Mouse (Mus musculus): ENCODE results near the gene Sin3a.

Gene Sin3a

DNA sequence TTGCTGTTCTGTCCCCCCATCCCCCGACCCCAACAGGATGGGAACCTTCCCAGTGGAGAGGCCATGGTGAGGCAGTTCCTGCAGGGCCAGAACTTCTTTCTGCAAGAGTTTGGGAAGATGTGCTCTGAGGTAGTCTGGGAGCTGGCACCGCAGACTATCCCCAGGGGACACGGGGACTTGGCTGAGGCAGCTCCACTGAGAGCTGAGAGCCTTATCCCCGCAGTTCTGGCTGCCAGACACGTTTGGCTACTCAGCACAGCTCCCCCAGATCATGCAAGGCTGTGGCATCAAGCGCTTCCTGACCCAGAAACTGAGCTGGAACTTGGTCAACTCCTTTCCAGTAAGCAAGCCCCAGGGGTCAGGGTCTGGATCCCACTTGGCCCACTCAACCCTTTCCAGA, 65.4 kb downstream of the Sin3a start:
- in situ Hi-C loops (cut with MboI, MseI) = loop anchor here (5.0 kb wide), 1 partner anchor 210 kb away; the partner anchor contains the start of gene Snx33

DNA sequence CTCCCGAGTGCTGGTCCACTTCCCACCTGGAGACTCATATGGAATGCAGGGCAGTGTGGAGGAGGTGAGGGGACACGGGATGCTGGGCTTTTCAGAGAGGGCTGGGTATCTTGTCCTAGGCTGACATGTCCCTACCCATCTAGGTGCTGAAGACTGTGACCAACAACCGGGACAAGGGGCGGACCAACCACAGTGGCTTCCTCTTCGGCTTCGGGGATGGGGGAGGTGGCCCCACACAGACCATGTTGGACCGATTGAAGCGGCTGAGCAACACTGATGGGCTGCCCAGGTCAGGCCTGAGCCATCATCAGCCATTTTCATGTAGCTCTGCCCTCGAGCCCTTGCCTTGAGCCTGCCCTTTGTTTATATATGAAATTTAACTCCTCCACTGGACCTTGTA, 65.9 kb downstream of the Sin3a start:
- in situ Hi-C loops (cut with MboI, MseI) = loop anchor here (5.0 kb wide), 1 partner anchor 210 kb away; the partner anchor contains the start of gene Snx33

DNA sequence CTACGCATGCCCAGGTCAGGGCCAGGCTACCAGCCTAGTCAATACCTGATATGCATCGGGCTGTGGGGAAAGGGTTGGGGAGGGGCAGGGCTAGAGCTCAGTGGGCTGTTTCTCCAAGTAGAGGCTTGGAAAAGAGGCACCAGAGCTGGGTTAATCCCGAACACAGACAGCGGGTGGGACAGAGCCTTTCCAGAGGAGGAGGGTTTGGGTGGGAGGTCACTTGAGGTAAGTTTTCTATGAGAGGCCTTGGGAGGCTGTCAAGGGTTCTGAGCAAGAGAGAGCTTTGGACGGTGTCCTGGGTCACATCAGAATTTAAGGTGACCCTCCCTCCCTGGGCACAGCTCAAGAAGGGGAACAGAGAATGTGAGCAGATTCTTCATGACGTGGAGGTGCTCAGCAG, 66.7 kb downstream of the Sin3a start:
- in situ Hi-C loops (cut with MboI, MseI) = loop anchor here (5.0 kb wide), 1 partner anchor 211 kb away; the partner anchor contains the start of gene Snx33

DNA sequence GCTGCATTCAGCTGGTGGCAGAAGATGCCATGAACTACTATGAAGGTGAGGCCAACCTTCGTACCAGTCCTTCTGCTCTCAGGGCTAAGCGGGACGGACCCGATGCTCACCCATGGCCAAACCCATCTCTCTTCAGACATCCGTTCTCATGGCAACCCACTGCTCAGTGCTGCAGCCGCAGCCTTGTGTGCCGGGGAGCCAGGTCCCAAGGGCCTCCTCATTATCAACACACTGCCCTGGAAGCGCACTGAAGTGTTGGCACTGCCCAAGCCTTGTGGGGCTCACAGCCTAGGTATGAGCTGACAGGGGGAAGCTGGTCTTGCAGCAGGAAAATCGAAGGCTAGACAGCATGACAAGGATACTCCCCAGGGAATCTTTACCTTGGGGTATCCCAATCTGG, 67.3 kb downstream of the Sin3a start:
- in situ Hi-C loops (cut with MboI, MseI) = loop anchor here (5.0 kb wide), 1 partner anchor 212 kb away; the partner anchor contains the start of gene Snx33

DNA sequence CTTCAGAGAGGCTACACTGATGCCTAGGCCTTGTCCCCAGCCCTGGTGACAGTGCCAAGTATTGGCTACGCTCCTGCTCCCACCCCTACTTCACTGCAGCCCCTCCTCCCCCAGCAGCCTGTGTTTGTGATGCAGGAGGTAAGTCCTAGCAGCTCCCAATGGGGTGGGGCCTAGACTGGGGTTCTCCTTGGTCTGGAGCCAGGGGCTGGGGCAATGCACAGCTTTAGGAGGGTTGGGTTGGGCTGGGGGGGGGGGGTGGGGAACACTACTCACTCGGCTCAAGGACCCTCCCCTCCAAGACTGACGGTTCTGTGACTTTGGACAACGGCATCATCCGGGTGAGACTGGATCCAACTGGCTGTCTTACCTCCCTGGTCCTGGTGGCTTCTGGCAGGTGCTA, 67.7 kb downstream of the Sin3a start:
- in situ Hi-C loops (cut with MboI, MseI) = loop anchor here (5.0 kb wide), 1 partner anchor 212 kb away; the partner anchor contains the start of gene Snx33

DNA sequence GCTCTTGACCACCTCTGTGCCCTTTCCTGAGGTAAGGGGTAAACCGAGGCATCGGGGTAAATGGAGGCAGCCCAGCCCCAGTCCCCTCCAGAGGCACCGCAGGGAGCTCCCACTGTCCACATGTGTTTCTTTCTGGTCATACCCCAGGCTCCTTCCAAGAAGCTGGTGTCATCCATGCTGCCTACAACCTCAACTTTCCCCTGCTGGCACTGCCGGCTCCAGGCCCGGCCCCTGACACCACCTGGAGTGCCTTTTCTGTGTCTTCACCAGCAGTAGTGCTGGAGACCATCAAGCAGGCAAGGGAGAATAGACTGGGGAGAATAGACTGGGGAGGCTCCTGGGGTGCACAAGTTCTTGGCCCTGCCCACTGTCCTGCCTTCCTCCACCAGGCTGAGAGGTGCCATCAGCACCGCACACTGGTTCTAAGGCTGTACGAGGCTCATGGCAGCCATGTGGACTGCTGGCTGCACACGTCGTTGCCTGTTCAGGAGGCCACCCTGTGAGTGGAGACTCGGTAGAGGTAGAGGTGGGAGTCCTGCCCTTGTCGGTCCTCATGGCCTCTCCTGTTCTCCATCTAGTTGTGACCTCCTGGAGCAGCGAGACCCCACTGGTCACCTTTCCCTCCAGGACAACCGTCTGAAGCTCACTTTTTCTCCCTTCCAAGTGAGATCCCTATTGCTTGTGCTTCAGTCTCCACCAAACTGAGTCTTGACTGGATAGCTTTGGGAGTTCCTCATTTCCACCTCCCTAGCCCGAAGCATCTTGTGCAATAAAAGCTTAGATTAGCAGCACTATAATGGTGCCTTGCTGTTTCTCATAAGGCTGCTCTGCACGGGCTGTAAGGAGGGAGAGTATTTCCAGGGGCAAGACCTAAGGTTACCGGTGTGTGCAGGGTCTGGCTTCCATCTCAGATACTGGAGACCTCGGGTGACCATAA, 69.8 kb downstream of the Sin3a start:
- in situ Hi-C loops (cut with MboI, MseI) = no loop called here

DNA sequence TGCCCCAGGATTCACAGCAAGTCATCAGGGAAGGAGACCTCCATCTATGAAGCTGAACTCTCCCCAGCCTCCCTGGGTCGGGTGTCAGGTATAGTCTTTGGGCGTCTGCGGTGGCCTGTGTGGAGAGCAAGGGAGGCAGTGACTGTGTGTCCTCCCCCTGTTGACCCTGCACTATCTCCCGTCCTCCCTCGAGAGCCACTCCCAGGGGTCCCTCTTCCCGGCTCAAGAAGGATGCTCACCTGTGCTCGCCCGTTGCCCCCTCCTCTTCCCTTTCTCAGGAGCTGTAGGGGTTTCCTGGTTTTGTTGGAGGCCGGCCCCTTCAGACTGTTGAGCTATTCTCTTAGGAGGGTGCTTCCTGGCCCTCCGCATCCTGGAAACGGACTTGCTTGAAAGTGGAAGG, 71.4 kb downstream of the Sin3a start:
- in situ Hi-C loops (cut with MboI, MseI) = no loop called here

DNA sequence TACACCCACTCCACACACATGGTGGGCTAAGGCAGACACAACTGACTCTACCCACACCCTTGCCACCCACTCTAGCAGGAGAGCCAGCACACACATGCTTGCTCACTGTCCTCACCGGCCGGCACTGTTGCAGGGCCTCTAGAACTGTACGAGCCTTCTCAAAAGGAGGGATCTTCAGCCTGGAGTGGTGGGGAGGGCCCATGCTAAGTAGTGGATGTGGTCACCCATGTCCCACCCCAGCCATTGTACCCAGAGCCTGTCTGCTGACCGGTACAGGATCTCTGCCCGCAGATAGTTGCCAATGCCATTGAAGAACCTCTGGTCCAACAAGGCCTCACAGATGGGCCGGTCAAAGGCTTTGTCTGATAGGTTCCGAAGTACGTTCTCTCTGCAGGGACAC, 73.0 kb downstream of the Sin3a start:
- in situ Hi-C loops (cut with MboI, MseI) = no loop called here

DNA sequence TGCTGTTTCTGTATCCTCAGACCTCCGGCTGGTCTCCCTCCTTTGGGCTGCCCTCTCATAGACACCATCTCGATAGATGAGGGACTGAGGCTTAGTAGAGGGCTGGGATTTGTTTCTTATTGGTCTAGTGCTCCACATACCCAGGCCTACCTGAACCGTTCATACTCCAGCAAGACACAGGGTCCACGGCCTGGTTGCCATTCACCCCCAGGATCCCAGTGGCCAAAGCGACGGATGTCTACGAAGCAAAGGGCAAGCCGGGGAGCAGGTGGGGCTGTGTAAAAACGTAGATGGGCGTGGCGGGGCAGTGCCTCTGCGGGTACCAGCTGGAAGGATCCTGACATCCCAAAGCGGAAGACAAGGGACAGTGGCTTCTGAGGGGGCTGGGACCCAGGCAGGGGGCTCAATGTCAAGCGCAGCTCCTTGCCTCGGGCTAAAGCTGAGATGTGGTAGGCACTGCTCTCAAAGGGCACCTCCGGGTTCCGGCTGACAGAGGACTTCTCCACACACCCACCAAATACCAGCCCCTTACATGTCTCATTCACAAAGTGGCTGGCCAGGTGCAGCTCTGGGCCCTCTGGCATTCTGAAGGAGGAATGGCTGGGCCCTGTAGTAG, 74.7 kb downstream of the Sin3a start:
- in situ Hi-C loops (cut with MboI, MseI) = no loop called here

DNA sequence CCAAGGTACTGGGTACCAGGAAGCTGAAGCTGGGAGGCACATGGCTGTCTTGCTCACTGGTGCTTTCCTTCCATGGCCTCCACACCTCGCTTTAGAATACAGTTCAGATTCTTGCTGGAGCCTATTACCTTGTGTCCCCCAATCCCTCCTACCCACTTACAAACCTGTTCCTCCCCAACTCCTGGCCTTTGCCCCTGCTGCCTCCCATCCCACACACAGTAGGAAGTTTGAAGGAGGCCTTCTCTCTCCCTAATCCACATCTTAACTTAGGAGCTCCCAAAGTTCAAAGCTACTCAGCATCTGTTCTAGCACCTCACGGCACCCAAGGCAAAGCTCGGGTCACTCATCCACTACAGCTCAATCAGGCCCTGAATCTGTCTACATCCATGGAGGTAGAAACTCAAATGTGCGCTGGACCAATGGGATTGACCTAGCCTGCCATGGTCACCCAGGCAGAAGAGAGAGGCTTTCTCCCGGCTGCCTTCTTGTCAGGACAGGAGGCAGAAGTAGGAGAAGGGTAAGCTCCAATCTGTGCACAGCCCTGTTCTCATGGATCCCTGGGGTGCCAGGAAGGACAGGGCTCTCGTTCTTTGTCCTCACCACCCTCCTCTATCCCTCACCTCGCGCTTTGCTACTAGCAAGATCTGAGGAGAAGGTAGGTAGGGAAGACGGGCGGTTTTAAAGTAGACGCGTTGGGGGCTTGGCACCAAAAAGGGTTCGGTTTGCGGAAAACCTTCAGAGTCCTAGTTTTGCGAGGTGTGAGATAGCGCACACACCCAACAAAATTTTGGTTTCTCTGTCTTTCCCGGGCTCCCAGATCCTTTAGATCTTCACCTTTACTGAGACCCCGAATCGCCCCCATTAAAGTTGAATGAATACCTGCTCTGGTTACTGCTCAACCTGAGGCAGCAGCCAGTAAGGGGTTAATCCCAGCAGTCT, 75.6 kb downstream of the Sin3a start:
- in situ Hi-C loops (cut with MboI, MseI) = no loop called here

DNA sequence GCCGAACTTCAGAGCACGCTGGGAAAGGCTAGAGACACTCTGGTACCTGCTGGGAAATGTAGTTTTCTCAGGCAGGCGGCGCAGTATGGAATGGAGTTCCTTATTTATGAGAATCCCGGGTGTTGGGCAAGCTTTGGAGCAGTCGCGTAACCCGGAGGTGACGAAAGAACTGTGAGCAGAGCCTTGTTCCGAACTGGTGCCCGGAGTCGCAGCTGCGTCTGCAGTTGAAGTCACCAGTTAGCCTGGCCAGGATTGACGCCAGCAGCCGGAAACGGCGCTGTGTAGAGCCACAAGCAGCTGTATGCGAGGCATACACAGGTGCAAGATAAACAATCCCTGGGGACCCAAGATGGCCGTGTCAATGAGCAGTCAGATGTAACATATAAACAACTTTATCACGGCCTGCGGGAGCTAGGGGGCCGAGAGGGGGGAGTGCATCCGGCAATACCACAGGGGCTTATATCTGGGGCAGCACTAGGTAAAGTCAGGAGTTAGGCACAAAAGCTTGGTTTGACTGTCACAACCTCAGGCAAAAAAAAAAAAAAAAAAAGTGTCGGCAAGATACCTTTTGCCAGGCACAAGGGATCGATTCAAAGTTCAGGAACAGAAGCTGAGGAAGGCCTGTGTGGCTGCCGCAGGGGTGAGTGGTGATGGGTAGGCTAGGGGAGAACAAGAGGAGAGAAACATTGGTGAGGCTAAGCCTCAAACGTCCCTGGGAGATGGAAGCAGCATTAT, 76.5 kb downstream of the Sin3a start, which contains the start of gene Neil1:
Gene Neil1, minus strand, starts transcription at position 162 of the 735 bp plus-strand sequence.
- in situ Hi-C loops (cut with MboI, MseI) = no loop called here

DNA sequence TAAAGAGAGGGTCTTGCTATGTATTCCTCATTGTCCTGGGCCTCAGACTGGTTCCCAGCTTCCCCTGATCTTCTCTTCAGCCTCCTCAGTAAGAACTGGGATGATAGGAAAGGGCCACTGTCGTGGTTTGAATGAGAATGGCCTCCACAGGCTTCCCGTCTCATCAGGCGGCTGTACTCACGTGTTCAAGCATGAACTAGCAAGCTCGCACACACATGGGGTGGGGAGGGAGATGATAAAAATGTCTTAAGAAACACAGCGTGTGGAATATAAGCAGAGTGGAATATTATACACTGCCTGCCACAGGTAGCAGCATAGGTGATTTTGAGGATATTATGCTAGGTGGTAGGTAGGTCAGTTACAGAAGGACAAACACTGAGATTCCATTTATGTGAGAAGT, 77.2 kb downstream of the Sin3a start:
- in situ Hi-C loops (cut with MboI, MseI) = no loop called here

DNA sequence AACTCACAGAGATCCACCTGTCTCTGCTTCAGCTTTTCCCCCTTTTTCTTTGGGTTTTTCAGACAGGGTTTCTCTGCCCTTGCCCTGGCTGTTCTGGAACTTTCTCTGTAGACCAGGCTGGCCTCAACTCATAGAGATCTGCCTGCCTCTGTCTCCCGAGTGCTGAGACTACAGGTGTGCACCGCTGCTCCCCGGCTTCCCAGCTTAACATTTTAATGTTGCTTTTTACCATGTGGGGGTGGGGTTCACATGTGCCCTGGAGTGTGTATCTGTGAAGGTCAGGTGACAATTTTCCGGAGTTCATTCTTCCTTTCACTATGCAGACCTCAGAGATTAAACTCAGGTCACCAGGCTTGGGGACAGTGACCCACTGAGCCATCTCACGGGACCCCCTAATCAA, 78.4 kb downstream of the Sin3a start:
- in situ Hi-C loops (cut with MboI, MseI) = no loop called here

DNA sequence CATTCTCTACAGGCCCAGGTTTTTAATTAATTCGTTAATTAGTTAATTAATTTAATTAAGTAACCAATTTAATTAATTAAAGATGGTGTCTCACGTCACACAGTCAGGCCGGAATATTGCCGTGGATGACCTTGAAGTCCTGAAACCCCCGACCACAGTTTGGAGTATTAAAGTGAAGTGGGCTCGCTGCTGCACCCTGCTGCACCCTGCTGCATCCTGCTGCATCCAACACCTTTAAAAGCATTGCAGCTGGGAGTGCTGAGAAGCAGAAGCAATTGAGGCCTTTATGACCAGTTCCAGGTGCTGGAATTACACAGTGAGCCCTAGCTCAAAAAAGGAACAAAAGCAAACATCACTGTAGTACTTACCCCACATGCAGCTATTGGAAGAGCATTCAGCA, 80.5 kb downstream of the Sin3a start:
- in situ Hi-C loops (cut with MboI, MseI) = no loop called here

DNA sequence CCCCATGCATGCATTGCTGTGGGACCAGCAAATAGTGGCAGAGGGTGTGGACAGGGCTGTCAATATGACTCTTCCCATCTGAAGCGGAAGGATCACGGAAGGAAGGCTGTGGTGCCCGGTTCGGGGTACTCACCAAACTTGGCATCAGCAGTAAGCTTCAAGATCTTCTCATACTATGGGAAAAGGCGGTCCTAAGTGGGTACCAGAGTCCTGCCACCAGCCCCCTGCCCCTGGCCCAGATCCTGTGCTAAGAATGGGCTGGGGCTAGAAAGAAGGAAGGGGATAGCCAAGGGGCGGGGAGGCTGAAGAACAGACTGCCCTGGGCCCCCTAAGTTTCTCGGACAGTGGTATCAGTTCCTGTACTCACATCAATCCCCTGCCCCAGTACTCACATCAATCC, 84.5 kb downstream of the Sin3a start:
- in situ Hi-C loops (cut with MboI, MseI) = no loop called here

DNA sequence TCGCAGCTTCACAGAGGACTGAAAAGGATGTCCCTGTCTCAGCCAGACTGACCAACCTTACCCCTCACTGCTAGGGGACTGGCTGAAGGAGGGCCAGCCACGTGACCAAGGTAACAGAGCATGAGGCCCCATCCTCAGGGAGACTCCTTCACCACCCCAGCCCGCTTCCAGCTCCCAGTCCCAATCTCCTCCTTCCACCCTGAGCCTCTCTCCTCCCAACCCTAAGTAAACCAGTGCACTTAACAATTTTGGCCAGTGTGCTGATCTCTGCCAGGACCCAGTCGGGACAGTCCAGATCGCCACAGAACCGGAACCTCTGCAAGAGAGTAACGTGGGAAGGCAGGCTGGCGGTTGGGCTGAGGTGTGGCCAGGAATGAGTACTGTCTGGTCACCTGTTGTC, 85.0 kb downstream of the Sin3a start:
- in situ Hi-C loops (cut with MboI, MseI) = no loop called here

DNA sequence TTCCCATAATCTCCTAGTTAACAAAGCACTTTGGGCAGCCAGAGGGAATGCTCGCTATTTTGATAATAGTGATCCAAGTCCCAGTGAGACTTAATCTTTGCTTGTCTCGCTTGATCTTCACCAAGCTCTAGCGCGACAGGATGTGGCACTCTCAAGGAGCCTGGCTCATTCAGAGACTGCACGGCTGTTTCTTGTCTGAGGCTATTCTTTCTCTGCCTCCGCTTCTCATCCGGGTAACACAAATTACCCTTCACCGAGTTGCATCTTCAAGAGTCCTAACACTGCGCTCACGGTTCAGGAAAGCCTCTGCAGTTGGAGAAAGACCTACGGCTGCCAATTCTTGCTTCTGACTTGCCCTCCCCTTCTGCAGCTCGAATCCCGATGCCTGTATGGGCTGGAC, 85.7 kb downstream of the Sin3a start:
- in situ Hi-C loops (cut with MboI, MseI) = no loop called here

DNA sequence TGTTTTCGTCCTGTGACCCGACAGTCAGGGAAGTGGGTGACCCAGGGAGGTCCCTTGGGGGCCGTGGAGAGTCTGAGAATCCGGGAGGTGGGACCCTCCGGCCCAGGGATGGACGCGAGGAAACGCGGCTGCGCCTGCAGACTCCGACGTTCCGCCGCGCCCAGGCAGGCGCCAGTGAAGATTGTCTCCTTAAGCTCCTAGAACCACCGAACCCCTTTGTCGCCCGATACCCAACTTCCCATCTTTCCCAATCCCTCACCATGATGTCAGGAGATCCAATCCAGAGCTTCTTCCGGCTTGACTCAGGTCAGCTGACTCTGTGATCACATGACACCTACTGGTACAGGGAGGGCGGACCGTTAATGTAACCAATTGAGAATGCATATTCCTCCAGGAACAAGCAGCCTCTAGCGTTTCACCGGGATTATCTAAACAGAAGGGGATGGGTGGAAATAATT, 86.2 kb downstream of the Sin3a start, which contains the start of gene Commd4:
Gene Commd4, minus strand, starts transcription at position 319 of the 458 bp plus-strand sequence.
- in situ Hi-C loops (cut with MboI, MseI) = no loop called here

DNA sequence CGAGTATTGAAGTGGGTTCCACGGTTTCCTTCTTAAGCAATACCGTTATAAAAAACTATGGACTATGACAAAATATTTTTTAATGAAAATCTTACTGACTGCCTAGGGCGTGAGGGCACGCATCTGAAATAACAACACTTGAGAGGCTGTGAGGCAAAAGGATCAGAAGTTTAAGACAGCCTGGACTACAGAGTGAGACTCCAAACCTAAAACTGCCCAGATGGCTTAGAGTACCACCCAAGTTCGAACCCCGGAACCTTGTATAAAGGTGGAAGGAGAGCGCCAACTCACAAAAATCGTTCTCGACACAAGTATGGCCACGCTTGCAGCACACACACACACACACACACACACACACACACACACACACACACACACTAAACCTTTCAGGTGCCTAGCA, 86.7 kb downstream of the Sin3a start:
- in situ Hi-C loops (cut with MboI, MseI) = no loop called here

DNA sequence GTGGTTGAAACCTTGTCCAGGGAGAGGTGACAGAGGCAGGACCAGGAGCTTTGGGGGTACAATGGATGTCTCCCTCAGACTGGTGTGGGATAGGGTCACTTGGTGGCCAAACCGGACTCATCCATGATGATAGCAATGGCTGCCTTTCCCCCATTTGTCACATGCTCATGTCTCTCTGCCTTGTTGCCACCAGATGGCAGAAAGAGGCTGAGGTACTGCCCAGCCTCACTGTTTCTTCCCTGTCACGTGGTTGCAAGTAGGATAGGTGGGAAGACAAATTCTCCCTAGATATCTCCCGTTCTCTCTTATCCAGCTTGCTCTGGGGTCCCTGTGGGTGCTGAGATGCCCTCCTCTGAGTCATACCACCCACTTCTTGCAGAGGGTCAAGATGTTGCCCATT, 90.7 kb downstream of the Sin3a start:
- in situ Hi-C loops (cut with MboI, MseI) = no loop called here

DNA sequence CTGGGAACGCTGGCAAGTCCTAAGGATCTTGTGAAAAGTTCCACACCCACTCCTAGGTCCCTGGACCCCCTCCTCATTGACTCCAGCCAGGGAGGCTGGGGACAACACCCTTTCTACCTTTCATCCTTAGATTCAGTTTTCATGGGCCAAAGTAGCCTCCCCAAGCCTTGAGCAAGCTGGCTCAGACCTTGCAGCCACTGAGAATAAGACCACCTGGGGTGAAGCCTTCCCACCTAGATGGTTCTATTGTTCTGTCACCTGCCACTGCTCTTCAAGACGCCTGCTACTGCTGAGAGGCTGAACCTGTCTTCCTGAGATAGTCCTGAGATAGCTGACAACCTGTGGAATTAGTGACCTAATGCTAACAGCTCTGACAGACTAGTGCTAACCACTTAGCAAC, 91.3 kb downstream of the Sin3a start:
- in situ Hi-C loops (cut with MboI, MseI) = no loop called here

All from T-helper 2 cell (primary cell).